Mouse (Mus musculus) stomach, postnatal 0 days (tissue): ENCODE data around the gene Runx2. TPM values are rescaled to one million over a fixed set of nuclear protein-coding genes. Genes with fewer than 3 reads are reported as not detected.

ENCODE experiments used
- ATAC-seq: fragments of 200-750 bp; cut with Nextera tagmentation; 2 replicates; pipeline ENCODE4 v1.8.0; 2017; ENCODE audit not compliant: low FRiP score, low TSS enrichment
- DNase-seq: peaks from one replicate; pipeline ENCODE4 v3.0.0-alpha.2; 2016; ENCODE audit warnings: low spot score
- H3K27ac ChIP-seq: fragments of 300-500 bp; sonication (generic); replicated peaks from 2 replicates; pipeline ENCODE4 v1.5.1; 2014; ENCODE audit warnings: mild to moderate bottlenecking, control low read depth
- H3K27me3 ChIP-seq: fragments of 300-500 bp; sonication (generic); 2 replicates; pipeline ENCODE4 v1.6.1; 2014; ENCODE audit warnings: low read length; ENCODE audit not compliant: control insufficient read depth, insufficient read depth
- H3K36me3 ChIP-seq: fragments of 300-500 bp; sonication (generic); 2 replicates; pipeline ENCODE4 v1.6.1; 2014; ENCODE audit warnings: low read length, mixed read lengths; ENCODE audit not compliant: control insufficient read depth, insufficient read depth
- H3K4me1 ChIP-seq: fragments of 300-500 bp; sonication (generic); replicated peaks from 2 replicates; pipeline ENCODE4 v1.6.1; 2014; ENCODE audit warnings: antibody characterized with exemption; ENCODE audit not compliant: control insufficient read depth, insufficient read depth
- H3K4me2 ChIP-seq: fragments of 300-500 bp; sonication (generic); replicated peaks from 2 replicates; pipeline ENCODE4 v1.6.1; 2014; ENCODE audit warnings: low read depth, mild to moderate bottlenecking, control low read depth, moderate library complexity
- H3K4me3 ChIP-seq: fragments of 300-500 bp; sonication (generic); 2 replicates; pipeline ENCODE4 v1.5.1; 2014; ENCODE audit warnings: low read depth, low read length, control low read depth
- H3K9ac ChIP-seq: fragments of 300-500 bp; sonication (generic); 2 replicates; pipeline ENCODE4 v1.6.1; 2014; ENCODE audit warnings: mild to moderate bottlenecking, low read length, control low read depth, mixed read lengths
- H3K9me3 ChIP-seq: fragments of 300-500 bp; sonication (generic); 2 replicates; pipeline ENCODE4 v1.6.1; 2016; ENCODE audit warnings: low read length; ENCODE audit not compliant: control insufficient read depth
- CTCF ChIP-seq: IDR thresholded peaks from 2 replicates; pipeline ENCODE4 v1.5.1; 2016; ENCODE audit warnings: antibody characterized with exemption, low read depth, mild to moderate bottlenecking, moderate library complexity
- EP300 ChIP-seq: optimal IDR thresholded peaks from 2 replicates; pipeline ENCODE3; 2016; ENCODE audit warnings: antibody characterized with exemption
- WGBS: fragments of 180-500 bp; shearing (Covaris S2); extraction: QIAGEN DNeasy Blood & Tissue Kit; methylation state at CpG from one replicate; pipeline ENCODE4 v1.1.7; 2014; 5-methylcytosine and 5-hydroxymethylcytosine counted together
- polyA plus RNA-seq: library from polyadenylated mRNA; unstranded; fragments of >200 nt; fragmentation: Nextera tagmentation; extraction: Ambion mirVana; gene quantifications from 2 replicates; pipeline ENCODE4 v1.2.1, GENCODE M21; 2015

The Runx2 gene
- polyA plus RNA-seq, 1 experiment from 2014 or later = 0.53 TPM

GRCm38 (mm10) chr17:44650431-44650830 is 164.2 kb downstream of the Runx2 start:
- H3K9me3 ChIP-seq = no peaks in the 10 kb centered on the region

DNA sequence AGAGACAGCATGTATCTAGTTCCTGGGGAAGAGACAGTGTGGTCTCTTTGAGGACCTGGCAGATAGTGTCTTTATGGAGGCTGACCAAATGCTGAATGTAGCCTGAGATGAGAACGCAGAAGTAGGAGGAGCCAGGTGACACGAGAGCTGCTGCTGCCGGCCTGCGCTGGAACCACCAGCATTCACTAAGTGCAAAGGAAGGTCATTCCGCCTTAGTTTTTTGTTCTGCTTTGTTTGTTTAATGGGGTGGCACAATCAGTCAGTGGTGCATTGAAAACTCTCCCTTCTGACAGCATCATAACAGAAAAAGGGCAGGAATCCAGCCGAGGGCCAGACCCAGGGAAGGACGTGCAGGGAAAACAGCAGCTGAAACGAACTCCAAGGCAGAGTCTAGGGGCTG is 165.5 kb downstream of the Runx2 start:
- no peak overlapping the region for H3K4me2 ChIP-seq
- no peaks in the 10 kb centered on the region for H3K27me3 ChIP-seq
- TF ChIP-seq EP300 (no peak), CTCF (no peak)
- H3K9me3 ChIP-seq = no peaks in the 10 kb centered on the region
- WGBS = 44% methylated on average over 8 of the region's 8 CpGs
- ATAC-seq (peak; percentile 83), DNase-seq (peak; percentile 57)
- H3K4me3 ChIP-seq = no peak overlapping the region
- H3K27ac ChIP-seq = no peak overlapping the region
- no peaks in the 10 kb centered on the region for H3K4me1 ChIP-seq
- H3K9ac ChIP-seq = no peak overlapping the region
- H3K36me3 ChIP-seq = no peaks in the 10 kb centered on the region

More at GRCm38 (mm10) chr17:44650431-44650830, 164.2 kb downstream of the Runx2 start:
- TF ChIP-seq CTCF = no peak
- Histone ChIP-seq H3K27ac (no peak overlapping the region), H3K4me1 (no peaks in the 10 kb centered on the region), H3K4me2 (no peak overlapping the region), H3K27me3 (no peaks in the 10 kb centered on the region), H3K36me3 (no peaks in the 10 kb centered on the region), H3K9ac (no peak overlapping the region), H3K4me3 (no peak overlapping the region)
- 78% methylated on average over 2 of the region's 2 CpGs for WGBS
- DNase-seq (no peak), ATAC-seq (no peak)

DNA sequence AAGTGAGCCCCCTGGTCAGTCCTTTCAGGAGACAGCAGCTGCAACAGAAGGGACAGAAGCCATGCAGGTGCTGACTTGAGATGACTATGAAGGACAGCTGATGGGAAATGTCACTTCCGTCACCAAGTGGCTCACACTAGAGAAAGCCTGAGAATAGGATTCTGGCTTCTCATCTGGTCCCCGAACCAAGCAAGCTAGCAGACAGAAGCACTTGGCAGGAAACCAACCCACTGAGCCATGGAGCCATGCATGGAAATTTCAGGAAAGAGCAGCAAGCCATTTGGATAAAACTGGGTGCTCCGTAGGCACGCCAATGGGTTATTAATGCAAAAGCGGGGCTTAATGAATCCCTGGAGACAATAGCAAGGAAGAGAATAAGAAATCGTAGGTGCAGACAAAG is 166.7 kb downstream of the Runx2 start:
- DNase-seq = no peak
- Histone ChIP-seq H3K4me3 (no peak overlapping the region), H3K27me3 (no peaks in the 10 kb centered on the region), H3K4me2 (no peak overlapping the region), H3K4me1 (no peaks in the 10 kb centered on the region), H3K9ac (no peak overlapping the region), H3K36me3 (no peaks in the 10 kb centered on the region), H3K27ac (no peak overlapping the region), H3K9me3 (no peaks in the 10 kb centered on the region)
- 87% methylated on average over 6 of the region's 6 CpGs for WGBS
- ATAC-seq = no peak
- no peak for TF ChIP-seq CTCF
- TF ChIP-seq EP300 = no peak

DNA sequence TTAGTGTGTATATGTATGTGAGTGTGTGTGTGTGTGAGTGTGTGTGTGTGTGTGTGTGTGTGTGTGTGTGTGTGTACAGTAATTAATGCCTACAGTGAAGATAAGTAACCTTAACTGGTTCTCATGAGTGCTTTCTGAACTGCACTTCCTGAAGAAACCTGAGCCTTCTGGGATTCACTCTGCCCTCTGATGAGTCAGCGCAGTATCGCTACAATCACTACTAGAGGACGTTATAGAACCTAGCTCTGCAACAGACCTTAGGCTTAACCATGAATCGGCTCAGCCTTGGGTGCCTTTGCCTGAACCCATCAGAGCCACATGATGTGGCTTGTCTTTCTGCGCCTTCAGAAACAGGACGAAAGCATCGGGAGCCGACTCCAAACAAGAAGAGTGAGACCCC is 169.5 kb downstream of the Runx2 start:
- 72% methylated on average over 8 of the region's 8 CpGs for WGBS
- ATAC-seq = no peak

GRCm38 (mm10) chr17:44643260-44643659 is 171.3 kb downstream of the Runx2 start:
- H3K9me3 ChIP-seq = no peaks in the 10 kb centered on the region
- ATAC-seq (no peak), DNase-seq (no peak)
- 79% methylated on average over 6 of the region's 6 CpGs for WGBS
- H3K27ac ChIP-seq = no peak overlapping the region
- H3K36me3 ChIP-seq = no peaks in the 10 kb centered on the region
- no peak overlapping the region for H3K4me2 ChIP-seq
- H3K4me3 ChIP-seq = no peak overlapping the region
- no peak overlapping the region for H3K9ac ChIP-seq
- no peaks in the 10 kb centered on the region for H3K4me1 ChIP-seq
- H3K27me3 ChIP-seq = no peaks in the 10 kb centered on the region
- TF ChIP-seq EP300 (no peak), CTCF (no peak)

More for the DNA sequence above, 169.5 kb downstream of the Runx2 start:
- Histone ChIP-seq H3K4me1 (no peaks in the 10 kb centered on the region), H3K27me3 (no peaks in the 10 kb centered on the region), H3K27ac (no peak overlapping the region), H3K9me3 (no peaks in the 10 kb centered on the region), H3K4me3 (no peak overlapping the region), H3K4me2 (no peak overlapping the region), H3K36me3 (no peaks in the 10 kb centered on the region), H3K9ac (no peak overlapping the region)
- no peak for TF ChIP-seq CTCF
- TF ChIP-seq EP300 = no peak
- DNase-seq = no peak

DNA sequence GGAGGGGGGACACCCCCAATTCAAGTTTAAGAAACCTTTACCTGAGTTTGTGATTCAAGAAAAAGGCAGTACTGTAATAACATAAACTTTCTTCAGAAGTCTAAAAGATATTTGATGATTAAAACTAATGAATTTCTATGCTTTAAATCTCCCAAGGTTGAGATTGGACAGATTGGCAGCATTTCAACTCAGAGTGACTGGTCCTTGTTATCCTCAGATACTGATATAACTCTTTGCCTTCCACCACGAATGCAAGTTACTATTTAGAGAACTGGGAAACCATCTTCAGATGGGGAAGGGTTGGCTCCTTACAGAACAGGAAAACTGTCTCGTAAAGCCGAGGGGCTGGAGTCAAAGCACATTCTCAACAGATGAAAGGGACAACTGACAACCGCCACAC is 172.5 kb downstream of the Runx2 start:
- Histone ChIP-seq H3K27me3 (no peaks in the 10 kb centered on the region), H3K4me3 (no peak overlapping the region), H3K9me3 (no peaks in the 10 kb centered on the region), H3K9ac (no peak overlapping the region), H3K27ac (no peak overlapping the region), H3K4me2 (no peak overlapping the region), H3K4me1 (no peaks in the 10 kb centered on the region), H3K36me3 (no peaks in the 10 kb centered on the region)
- TF ChIP-seq CTCF = no peak
- no peak for TF ChIP-seq EP300
- no peak for ATAC-seq
- no peak for DNase-seq
- WGBS = 68% methylated on average over 4 of the region's 4 CpGs
